23 mouse cellular contexts compared by ENCODE assay signal in genomic region chr15:83680300-83680699, GRCm38 (mm10). TPM values are rescaled to one million over a fixed set of nuclear protein-coding genes. Genes with fewer than 3 reads are reported as not detected.
DNase-seq lines count a peak whose midpoint lies in the region; ATAC-seq lines count a peak whose summit lies in the region.
"Had no signal": no experiment of that assay in that cellular context is flagged by ENCODE, and none has a peak within 500 bp of the region (broad histone marks: within the 10 kb centered on the region; RNA-seq: fewer than 3 reads in every experiment).

No protein-coding gene starts in this region.

- no peak for ATAC-seq in midbrain, embryonic 16.5 days
- ATAC-seq in stomach, embryonic 16.5 days (ENCODE audit: insufficient read depth, low FRiP score): no peak
- ATAC-seq: CD4-positive, CD25-positive, alpha-beta regulatory T cell, adult 4 months; liver, postnatal 0 days had no signal

- H3K4me3 ChIP-seq in midbrain, embryonic 10.5 days: no peak overlapping the region
- no peak overlapping the region for H3K4me3 ChIP-seq in midbrain, embryonic 16.5 days (ENCODE audit: low read depth, low read length)
- H3K4me3 ChIP-seq in stomach, embryonic 16.5 days (replicated peaks; ENCODE audit: low read length): no peak overlapping the region
- H3K4me3 ChIP-seq: heart, embryonic 10.5 days; hindbrain, embryonic 15.5 days; intestine, embryonic 15.5 days; neural tube, embryonic 15.5 days had no signal

- H3K9ac ChIP-seq in midbrain, embryonic 16.5 days (ENCODE audit: low read depth, low read length): no peak overlapping the region
- H3K9ac ChIP-seq in stomach, embryonic 16.5 days (ENCODE audit: low read length): peak overlapping the region; percentile 18; the same call in 1 of the 2 replicates
- H3K9ac ChIP-seq: hindbrain, embryonic 15.5 days; intestine, embryonic 15.5 days; liver, postnatal 0 days; neural tube, embryonic 15.5 days had no signal

- H3K9me3 ChIP-seq in midbrain, embryonic 10.5 days (replicated peaks): no peaks in the 10 kb centered on the region
- H3K9me3 ChIP-seq in midbrain, embryonic 16.5 days (replicated peaks; ENCODE audit: control insufficient read depth, low read length, poor library complexity, severe bottlenecking): no peaks in the 10 kb centered on the region
- H3K9me3 ChIP-seq in stomach, embryonic 16.5 days (replicated peaks; ENCODE audit: control insufficient read depth, low read length): no peaks in the 10 kb centered on the region
- H3K9me3 ChIP-seq: heart, embryonic 10.5 days; hindbrain, embryonic 15.5 days; intestine, embryonic 15.5 days; neural tube, embryonic 15.5 days had no signal

- WGBS in midbrain, embryonic 10.5 days: 88% methylated on average over 7 of the region's 7 CpGs
- 87% methylated on average over 7 of the region's 7 CpGs for WGBS in midbrain, embryonic 16.5 days
- 76% methylated on average over 7 of the region's 7 CpGs for WGBS in stomach, embryonic 16.5 days

- peaks cover 62% of the 10 kb centered on the region for H3K27me3 ChIP-seq in midbrain, embryonic 10.5 days (ENCODE audit: low read depth, poor library complexity, severe bottlenecking)
- H3K27me3 ChIP-seq in midbrain, embryonic 16.5 days (ENCODE audit: control insufficient read depth, insufficient read depth, low read depth, low read length): peaks cover 2% of the 10 kb centered on the region; the same call in 1 of the 2 replicates
- 0 out of 2 replicates have a peak, but pooled peaks cover 3% of the 10 kb centered on the region for H3K27me3 ChIP-seq in stomach, embryonic 16.5 days (ENCODE audit: control insufficient read depth, insufficient read depth, low read length)

- peaks cover 67% of the 10 kb centered on the region for H3K4me1 ChIP-seq in midbrain, embryonic 10.5 days
- peaks cover 12% of the 10 kb centered on the region for H3K4me1 ChIP-seq in midbrain, embryonic 16.5 days (ENCODE audit: control insufficient read depth, insufficient read depth, low read length)
- H3K4me1 ChIP-seq in stomach, embryonic 16.5 days (ENCODE audit: control insufficient read depth, insufficient read depth, low read length): peaks cover 34% of the 10 kb centered on the region

- H3K27ac ChIP-seq in midbrain, embryonic 10.5 days (replicated peaks): 0 out of 2 replicates have a peak overlapping the region, but pooled peaks have one; percentile 17
- H3K27ac ChIP-seq in midbrain, embryonic 16.5 days (ENCODE audit: low read length): no peak overlapping the region
- H3K27ac ChIP-seq in stomach, embryonic 16.5 days (ENCODE audit: low read length): peak overlapping the region; percentile 48
- H3K27ac ChIP-seq: heart, embryonic 10.5 days; hindbrain, embryonic 15.5 days; intestine, embryonic 15.5 days; neural tube, embryonic 15.5 days had no signal

- DNase-seq in midbrain, embryonic 10.5 days (ENCODE audit: low spot score): no peak
- peak; percentile 42 to 67 for DNase-seq in lung, adult 18-20 months
- DNase-seq in lung, postnatal 14 days: peak; percentile 46
- no peak for DNase-seq in yolk sac, embryonic 10.5 days (ENCODE audit: low spot score)
- DNase-seq in frontal cortex, postnatal 25 days (ENCODE audit: low spot score in 2 of 2): no peak
- no peak for DNase-seq in natural killer cell, adult 2 months (ENCODE audit: low spot score in 2 of 2)
- DNase-seq: cerebellum, adult 2 months; heart, postnatal 4 days; kidney, adult 8-10 months; kidney, postnatal 10 days; left cerebral cortex, postnatal 4 days; liver, postnatal 0 days; retina, postnatal 1 day; right cerebral cortex, postnatal 25 days; thymus, adult 2 months had no signal

- H3K4me2 ChIP-seq in midbrain, embryonic 16.5 days (ENCODE audit: low read length): no peak overlapping the region
- H3K4me2 ChIP-seq in stomach, embryonic 16.5 days (ENCODE audit: low read depth, low read length): no peak overlapping the region
- H3K4me2 ChIP-seq: hindbrain, embryonic 15.5 days; intestine, embryonic 15.5 days; liver, embryonic 11.5 days; neural tube, embryonic 15.5 days had no signal

- H3K36me3 ChIP-seq in midbrain, embryonic 10.5 days: peaks cover 33% of the 10 kb centered on the region
- no peaks in the 10 kb centered on the region for H3K36me3 ChIP-seq in midbrain, embryonic 16.5 days (ENCODE audit: control insufficient read depth, insufficient read depth, low read length)
- no peaks in the 10 kb centered on the region for H3K36me3 ChIP-seq in stomach, embryonic 16.5 days (ENCODE audit: control insufficient read depth, insufficient read depth, low read length)
- H3K36me3 ChIP-seq: heart, embryonic 10.5 days; hindbrain, embryonic 15.5 days; intestine, embryonic 15.5 days; neural tube, embryonic 15.5 days had no signal

RNA-seq across cellular contexts. Expression of gene Scube1, which starts 44.5 kb away (rescaled TPM):
- polyA plus RNA-seq in midbrain, embryonic 10.5 days (2016; fragmentation: Nextera tagmentation; extraction: Ambion mirVana): 64.4 and 74.8 TPM in 2 replicates
- polyA plus RNA-seq in midbrain, embryonic 16.5 days (2015; fragmentation: Nextera tagmentation; extraction: Ambion mirVana): 8.7 and 12.2 TPM in 2 replicates
- 12.9 and 14.3 TPM in 2 replicates for polyA plus RNA-seq in stomach, embryonic 16.5 days (2015; fragmentation: Nextera tagmentation; extraction: Ambion mirVana)
- polyA plus RNA-seq: CD4-positive, CD25-positive, alpha-beta regulatory T cell, adult 4 months had no signal

Comparison
In these comparisons a context has a peak if more than half of its experiments do, and no peak if none do; other contexts are left out.
1. DNase-seq: peak in lung, adult 18-20 months (2 of 2) and lung, postnatal 14 days (single experiment); none in midbrain, embryonic 10.5 days (single experiment), yolk sac, embryonic 10.5 days (single experiment), frontal cortex, postnatal 25 days (0 of 2) and natural killer cell, adult 2 months (0 of 2).